Mouse (Mus musculus): ENCODE results near the gene B4galt1. TPM values are rescaled to one million over a fixed set of nuclear protein-coding genes. Genes with fewer than 3 reads are reported as not detected.

Gene B4galt1
- polyA plus RNA-seq, 1 experiment from 2014 or later: 33.6 TPM

- no peak overlapping the region for H3K9ac ChIP-seq
- H3K27me3 ChIP-seq: no peaks in the 10 kb centered on the region
- peaks cover 47% of the 10 kb centered on the region for H3K4me1 ChIP-seq (replicated peaks)
- no peak overlapping the region for H3K4me3 ChIP-seq (replicated peaks)
- H3K27ac ChIP-seq (replicated peaks): no peak overlapping the region
- peaks cover 97% of the 10 kb centered on the region for H3K36me3 ChIP-seq (replicated peaks)
- 87% methylated on average over 12 of the region's 12 CpGs for WGBS (ENCODE audit: insufficient replicate concordance)
- H3K9me3 ChIP-seq (replicated peaks): no peaks in the 10 kb centered on the region
- no peak for ATAC-seq (ENCODE audit: insufficient read depth)
- H3K4me2 ChIP-seq: no peak overlapping the region
These were observed 35.9 kb downstream of the B4galt1 start for GRCm38 (mm10) chr4:40817936-40818335.

GRCm38 (mm10) chr4:40815775-40816372 is 37.9 kb downstream of the B4galt1 start:
- peak overlapping the region; percentile 30 for H3K27ac ChIP-seq (replicated peaks)
- H3K4me2 ChIP-seq: peak overlapping the region; percentile 8; the same call in 1 of the 2 replicates
- H3K4me3 ChIP-seq (replicated peaks): no peak overlapping the region
- no peaks in the 10 kb centered on the region for H3K27me3 ChIP-seq
- no peak overlapping the region for H3K9ac ChIP-seq
- no peak for ATAC-seq (ENCODE audit: insufficient read depth)
- no peaks in the 10 kb centered on the region for H3K9me3 ChIP-seq (replicated peaks)
- H3K4me1 ChIP-seq (replicated peaks): peaks cover 42% of the 10 kb centered on the region
- 35% methylated on average over 12 of the region's 12 CpGs for WGBS (ENCODE audit: insufficient replicate concordance)
- peaks cover 98% of the 10 kb centered on the region for H3K36me3 ChIP-seq (replicated peaks)

GRCm38 (mm10) chr4:40815120-40815519 is 38.7 kb downstream of the B4galt1 start:
- H3K27ac ChIP-seq (replicated peaks): peak overlapping the region; percentile 30
- 50% methylated on average over 3 of the region's 3 CpGs for WGBS (ENCODE audit: insufficient replicate concordance)
- peaks cover 98% of the 10 kb centered on the region for H3K36me3 ChIP-seq (replicated peaks)

GRCm38 (mm10) chr4:40814359-40814758 is 39.4 kb downstream of the B4galt1 start:
- no peak overlapping the region for H3K4me3 ChIP-seq (replicated peaks)
- no peaks in the 10 kb centered on the region for H3K9me3 ChIP-seq (replicated peaks)
- H3K36me3 ChIP-seq (replicated peaks): peaks cover 98% of the 10 kb centered on the region
- no peak overlapping the region for H3K27ac ChIP-seq (replicated peaks)
- H3K9ac ChIP-seq: no peak overlapping the region; the same call in 1 of the 2 replicates
- WGBS (ENCODE audit: insufficient replicate concordance): 71% methylated on average over 6 of the region's 6 CpGs
- H3K4me2 ChIP-seq: no peak overlapping the region
- H3K27me3 ChIP-seq: no peaks in the 10 kb centered on the region
- no peak for ATAC-seq (ENCODE audit: insufficient read depth)
- peaks cover 28% of the 10 kb centered on the region for H3K4me1 ChIP-seq (replicated peaks)

More at GRCm38 (mm10) chr4:40815120-40815519, 38.7 kb downstream of the B4galt1 start:
- Histone ChIP-seq H3K4me2 (peak overlapping the region; percentile 8; the same call in 1 of the 2 replicates), H3K9ac (no peak overlapping the region), H3K4me1 (replicated peaks) (peaks cover 35% of the 10 kb centered on the region), H3K27me3 (no peaks in the 10 kb centered on the region), H3K9me3 (replicated peaks) (no peaks in the 10 kb centered on the region), H3K4me3 (replicated peaks) (no peak overlapping the region)
- no peak for ATAC-seq (ENCODE audit: insufficient read depth)

GRCm38 (mm10) chr4:40812891-40813290 is 40.9 kb downstream of the B4galt1 start:
- Histone ChIP-seq H3K4me1 (replicated peaks) (peaks cover 19% of the 10 kb centered on the region), H3K4me3 (replicated peaks) (no peak overlapping the region), H3K9me3 (replicated peaks) (no peaks in the 10 kb centered on the region), H3K36me3 (replicated peaks) (peaks cover 99% of the 10 kb centered on the region), H3K9ac (no peak overlapping the region), H3K27ac (replicated peaks) (no peak overlapping the region), H3K4me2 (no peak overlapping the region), H3K27me3 (no peaks in the 10 kb centered on the region)
- WGBS (ENCODE audit: insufficient replicate concordance): 84% methylated on average over 1 of the region's 1 CpGs
- ATAC-seq (ENCODE audit: insufficient read depth): no peak

GRCm38 (mm10) chr4:40810481-40810880 is 43.3 kb downstream of the B4galt1 start:
- Histone ChIP-seq H3K27ac (replicated peaks) (no peak overlapping the region), H3K4me3 (replicated peaks) (no peak overlapping the region), H3K4me2 (no peak overlapping the region), H3K9me3 (replicated peaks) (no peaks in the 10 kb centered on the region), H3K27me3 (no peaks in the 10 kb centered on the region), H3K36me3 (replicated peaks) (peaks cover 98% of the 10 kb centered on the region), H3K9ac (no peak overlapping the region), H3K4me1 (replicated peaks) (peaks cover 6% of the 10 kb centered on the region)
- no peak for ATAC-seq (ENCODE audit: insufficient read depth)
- 75% methylated on average over 5 of the region's 5 CpGs for WGBS (ENCODE audit: insufficient replicate concordance)

GRCm38 (mm10) chr4:40807382-40807781 is 46.4 kb downstream of the B4galt1 start:
- no peak overlapping the region for H3K4me3 ChIP-seq (replicated peaks)
- no peaks in the 10 kb centered on the region for H3K27me3 ChIP-seq
- 83% methylated on average over 4 of the region's 4 CpGs for WGBS (ENCODE audit: insufficient replicate concordance)
- no peak overlapping the region for H3K4me2 ChIP-seq
- no peaks in the 10 kb centered on the region for H3K9me3 ChIP-seq (replicated peaks)
- peaks cover 98% of the 10 kb centered on the region for H3K36me3 ChIP-seq (replicated peaks)
- H3K27ac ChIP-seq (replicated peaks): no peak overlapping the region
- no peak for ATAC-seq (ENCODE audit: insufficient read depth)
- no peak overlapping the region for H3K9ac ChIP-seq
- no peaks in the 10 kb centered on the region for H3K4me1 ChIP-seq (replicated peaks)

GRCm38 (mm10) chr4:40805401-40805800 is 48.4 kb downstream of the B4galt1 start:
- Histone ChIP-seq H3K9ac (no peak overlapping the region), H3K4me2 (no peak overlapping the region), H3K4me1 (replicated peaks) (no peaks in the 10 kb centered on the region; the same call in 1 of the 2 replicates), H3K27me3 (no peaks in the 10 kb centered on the region), H3K36me3 (replicated peaks) (peaks cover 85% of the 10 kb centered on the region), H3K27ac (replicated peaks) (no peak overlapping the region), H3K4me3 (replicated peaks) (no peak overlapping the region), H3K9me3 (replicated peaks) (no peaks in the 10 kb centered on the region)
- no peak for ATAC-seq (ENCODE audit: insufficient read depth)
- WGBS (ENCODE audit: insufficient replicate concordance): 83% methylated on average over 8 of the region's 8 CpGs

- Histone ChIP-seq H3K9me3 (replicated peaks) (no peaks in the 10 kb centered on the region), H3K27me3 (no peaks in the 10 kb centered on the region), H3K9ac (no peak overlapping the region), H3K4me3 (replicated peaks) (no peak overlapping the region), H3K4me2 (no peak overlapping the region), H3K36me3 (replicated peaks) (peaks cover 61% of the 10 kb centered on the region), H3K4me1 (replicated peaks) (no peaks in the 10 kb centered on the region; the same call in 1 of the 2 replicates), H3K27ac (replicated peaks) (no peak overlapping the region)
- no peak for ATAC-seq (ENCODE audit: insufficient read depth)
- 80% methylated on average over 3 of the region's 3 CpGs for WGBS (ENCODE audit: insufficient replicate concordance)
These were observed 51.0 kb downstream of the B4galt1 start for GRCm38 (mm10) chr4:40802787-40803186.

- H3K4me3 ChIP-seq (replicated peaks): no peak overlapping the region
- H3K27me3 ChIP-seq: no peaks in the 10 kb centered on the region
- H3K4me1 ChIP-seq (replicated peaks): no peaks in the 10 kb centered on the region; the same call in 1 of the 2 replicates
- H3K9ac ChIP-seq: no peak overlapping the region
- no peaks in the 10 kb centered on the region for H3K9me3 ChIP-seq (replicated peaks)
- no peak overlapping the region for H3K4me2 ChIP-seq
- ATAC-seq (ENCODE audit: insufficient read depth): no peak
- H3K27ac ChIP-seq (replicated peaks): no peak overlapping the region
- peaks cover 57% of the 10 kb centered on the region for H3K36me3 ChIP-seq (replicated peaks)
- 84% methylated on average over 4 of the region's 4 CpGs for whole genome bisulfite sequencing (ENCODE audit: insufficient replicate concordance)
These were observed 51.9 kb downstream of the B4galt1 start for GRCm38 (mm10) chr4:40801908-40802307.

- 52% methylated on average over 3 of the region's 3 CpGs for WGBS (ENCODE audit: insufficient replicate concordance)
- Histone ChIP-seq H3K9ac (no peak overlapping the region), H3K36me3 (replicated peaks) (peaks cover 48% of the 10 kb centered on the region), H3K9me3 (replicated peaks) (no peaks in the 10 kb centered on the region), H3K4me3 (replicated peaks) (no peak overlapping the region), H3K4me2 (no peak overlapping the region), H3K4me1 (replicated peaks) (no peaks in the 10 kb centered on the region; the same call in 1 of the 2 replicates), H3K27ac (replicated peaks) (no peak overlapping the region), H3K27me3 (no peaks in the 10 kb centered on the region)
- no peak for ATAC-seq (ENCODE audit: insufficient read depth)
These were observed 52.9 kb downstream of the B4galt1 start for GRCm38 (mm10) chr4:40800873-40801272.

Measured in liver, embryonic 15.5 days (tissue).